Mouse (Mus musculus) heart, postnatal 25 days (tissue): Measurements from ENCODE around the gene Hgfac. TPM values are rescaled to one million over a fixed set of nuclear protein-coding genes. Genes with fewer than 3 reads are reported as not detected.

Source experiments
- DNase-seq: peaks from one replicate; pipeline ENCODE4 v3.0.0; 2022; ENCODE audit warnings: low spot score
- intact Hi-C: fragments of 180-260 bp; cut with DNase I; formaldehyde crosslinking; loops from one replicate; pipeline ENCODE4 v1.15.1; 2025
- total RNA-seq, 2 experiments: library from RNA; stranded (reverse); gene quantifications; 2 replicates each; pipeline ENCODE4 v1.2.3; 2021

Hgfac gene
- total RNA-seq, 2 experiments from 2014 or later = 0.34 TPM

DNA sequence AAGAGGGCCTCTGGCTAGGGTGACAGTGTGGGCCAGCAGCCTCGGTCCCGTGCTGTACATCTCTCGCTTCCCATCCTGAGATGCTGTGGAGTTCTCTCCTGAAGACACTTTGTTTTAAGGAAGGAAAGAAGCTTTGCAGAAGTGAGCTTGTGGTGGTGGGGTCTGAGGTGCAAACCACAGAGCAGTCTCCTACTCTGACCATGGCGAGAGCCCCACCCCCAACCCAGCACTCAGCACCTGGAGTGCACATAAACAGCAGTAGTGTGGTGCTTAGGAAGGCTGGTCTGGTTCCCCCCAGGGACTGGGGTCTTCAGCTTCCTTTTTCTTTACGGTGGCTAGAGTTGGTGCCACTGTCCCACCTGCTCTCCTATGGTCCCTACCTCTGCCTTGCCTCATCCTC lies 6.2 kb upstream of the Hgfac start:
- intact Hi-C loops = loop anchor here (5.0 kb wide), 1 partner anchor 103 kb away; no protein-coding TSS in a partner anchor
- DNase-seq = no peak

DNA sequence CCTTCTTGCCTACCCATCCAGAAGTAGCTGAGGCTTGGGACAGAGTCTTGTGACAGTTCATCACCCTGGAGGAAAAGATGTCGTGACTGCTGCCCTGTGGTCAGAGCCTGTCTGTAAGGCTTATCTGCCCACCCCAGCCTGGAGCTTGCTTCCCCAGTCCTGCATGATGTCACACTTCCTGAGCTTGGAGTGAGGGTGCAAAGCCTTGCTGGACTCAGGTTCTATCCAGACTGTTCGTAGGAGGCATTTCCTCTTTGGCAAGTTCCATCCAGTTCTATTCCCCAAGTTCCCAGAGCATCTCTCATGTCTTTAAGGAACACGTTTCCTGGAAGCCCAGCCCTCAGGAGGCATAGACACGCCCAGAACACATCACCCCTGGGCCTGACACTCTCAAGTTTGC lies 5.5 kb upstream of the Hgfac start:
- DNase-seq = peak; percentile 35

GRCm38 (mm10) chr5:35037438-35037837 lies 3.9 kb upstream of the Hgfac start:
- intact Hi-C loops = loop anchor here (5.0 kb wide), 1 partner anchor 105 kb away; no protein-coding TSS in a partner anchor
- no peak for DNase-seq

More for the DNA sequence above, 5.5 kb upstream of the Hgfac start:
- intact Hi-C loops = loop anchor here (5.0 kb wide), 1 partner anchor 103 kb away; no protein-coding TSS in a partner anchor

- no peak for DNase-seq
- intact Hi-C loops = loop anchor here (1.0 to 10.0 kb wide), 3 partner anchors 56 to 378 kb away; partner anchors contain the start of genes Grk4 and Nop14
Observed at GRCm38 (mm10) chr5:35042431-35043109, 1.3 kb downstream of the Hgfac start.

DNA sequence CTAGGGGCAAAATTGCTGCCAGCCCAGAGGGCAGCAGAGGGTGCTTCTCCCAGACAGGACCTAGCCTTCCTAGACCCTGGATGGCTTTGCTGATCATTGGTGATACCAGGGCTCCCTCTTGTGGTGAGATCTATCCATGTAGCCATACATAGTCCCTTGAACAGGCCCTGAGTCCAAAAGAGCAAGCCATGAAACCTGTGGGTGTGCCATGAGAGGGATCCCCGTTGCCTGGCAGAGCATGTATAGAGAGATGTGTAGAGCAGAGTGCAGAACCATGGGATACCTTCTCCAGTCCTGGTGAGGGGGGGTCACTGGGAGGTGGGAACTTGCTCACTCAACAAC lies 1.8 kb downstream of the Hgfac start:
- DNase-seq = peak; percentile 48
- intact Hi-C loops = loop anchor here (1.0 to 10.0 kb wide), 3 partner anchors 57 to 378 kb away; partner anchors contain the start of genes Grk4 and Nop14

DNA sequence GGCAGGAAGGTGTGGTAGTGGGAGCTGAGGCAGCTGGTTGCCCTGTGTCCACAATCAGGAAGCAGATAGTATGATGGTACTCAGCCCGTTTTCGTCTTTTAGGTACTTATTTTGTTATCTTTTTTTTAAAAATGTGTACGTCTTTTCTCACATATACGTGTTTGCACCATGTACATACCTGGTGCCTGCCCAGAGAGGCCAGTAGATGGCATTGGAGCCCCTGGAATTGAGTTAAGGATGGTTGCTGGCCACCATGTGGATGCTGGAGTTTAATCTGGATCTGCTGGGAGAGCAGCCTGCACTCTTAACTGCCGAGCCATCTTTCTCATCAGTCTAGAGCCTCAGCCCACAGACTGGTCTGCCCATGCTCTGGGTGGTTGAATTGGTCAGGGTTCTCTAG lies 9.2 kb downstream of the Hgfac start:
- no peak for DNase-seq
- intact Hi-C loops = loop anchor here (5.0 kb wide), 1 partner anchor 37 kb away; no protein-coding TSS in a partner anchor

DNA sequence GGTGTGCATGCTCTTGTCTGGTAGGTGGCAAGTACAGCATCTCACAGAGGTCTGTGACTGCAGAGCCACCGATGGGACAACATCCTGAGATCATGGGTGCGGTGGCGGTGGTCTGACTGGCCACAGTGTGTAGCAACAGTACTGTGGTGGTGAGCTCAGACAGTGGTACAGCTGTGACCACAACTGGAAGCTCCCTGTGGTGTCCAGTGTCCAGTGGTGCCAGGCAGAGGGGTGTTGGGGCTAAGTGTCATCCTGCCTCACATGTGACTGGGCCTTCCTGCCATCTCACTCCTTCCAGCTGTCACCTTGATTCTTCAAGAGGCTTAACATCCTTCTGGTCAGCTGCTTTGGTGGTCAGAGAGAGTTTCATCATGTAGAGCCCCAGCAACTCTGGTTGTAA lies 13.3 kb downstream of the Hgfac start:
- DNase-seq = no peak
- intact Hi-C loops = loop anchor here (5.0 kb wide), 1 partner anchor 33 kb away; no protein-coding TSS in a partner anchor

- DNase-seq = no peak
- intact Hi-C loops = no loop called here
Observed at GRCm38 (mm10) chr5:35055076-35055475, 13.8 kb downstream of the Hgfac start.

DNA sequence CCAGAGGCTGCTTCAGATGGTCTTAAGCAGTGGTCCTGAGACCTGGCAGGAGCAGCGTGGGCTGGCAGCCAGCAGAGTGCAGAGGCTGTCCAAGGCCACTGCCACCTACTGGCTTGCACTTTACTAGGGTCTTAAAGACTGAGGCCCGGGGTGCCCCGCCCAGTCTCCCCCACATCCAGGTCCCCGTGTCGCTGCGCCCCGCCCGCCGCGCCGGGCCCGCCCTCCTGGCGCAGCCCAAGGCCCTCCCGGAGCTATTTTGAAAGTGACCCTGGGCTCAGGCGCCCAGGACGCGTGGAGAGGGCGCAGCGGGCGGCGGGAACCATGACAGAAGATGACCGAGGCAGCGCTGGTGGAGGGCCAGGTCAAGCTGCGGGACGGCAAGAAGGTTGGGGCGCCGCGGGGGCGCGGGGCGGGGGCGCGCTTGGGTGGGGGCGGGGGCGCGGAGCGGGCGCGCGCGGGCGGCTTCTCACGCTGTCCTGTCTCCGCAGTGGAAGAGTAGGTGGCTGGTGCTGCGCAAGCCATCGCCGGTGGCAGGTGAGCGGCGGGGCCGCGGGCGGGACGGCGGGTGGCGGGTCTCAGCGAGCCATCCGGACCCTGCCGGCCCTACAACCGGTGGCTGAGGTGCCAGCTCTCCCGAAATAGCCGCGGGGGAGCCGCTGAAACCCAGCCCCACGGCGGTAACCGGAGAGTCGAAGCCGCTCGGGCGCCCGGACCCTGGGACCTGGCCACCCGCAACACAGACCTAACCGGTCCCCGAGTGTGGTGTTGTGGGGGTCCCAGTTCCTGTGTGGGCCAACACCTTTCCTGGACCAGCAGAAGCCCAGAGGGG lies 15.5 kb downstream of the Hgfac start, which contains the start of gene Dok7:
Gene Dok7, plus strand, starts transcription at position 163 of the 829 bp plus-strand sequence.
- peak; percentile 54 for DNase-seq
- intact Hi-C loops = no loop called here

DNA sequence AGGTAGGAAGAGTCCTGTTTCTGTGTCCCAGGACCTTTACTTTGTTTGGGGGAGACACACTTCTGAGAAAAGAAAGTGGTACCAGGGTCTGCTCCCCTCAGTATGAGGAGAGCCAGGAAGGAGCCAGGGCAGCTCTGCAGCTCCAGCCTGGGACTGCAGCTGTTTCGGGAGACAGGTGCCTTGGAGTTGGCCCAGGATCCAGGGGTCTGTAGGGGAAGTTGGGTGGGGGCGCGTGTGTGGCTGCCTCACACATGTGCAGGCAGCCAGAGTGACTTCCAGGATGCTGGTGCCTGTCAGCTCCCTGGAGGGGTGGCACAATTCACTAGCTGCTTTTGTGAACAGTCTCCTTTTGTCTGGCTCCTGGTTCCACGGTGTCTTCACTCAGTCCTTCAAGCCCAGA lies 16.3 kb downstream of the Hgfac start:
- DNase-seq = no peak
- intact Hi-C loops = no loop called here

- no peak for DNase-seq
- intact Hi-C loops = no loop called here
Observed at GRCm38 (mm10) chr5:35058216-35058615, 16.9 kb downstream of the Hgfac start.

- no peak for DNase-seq
- intact Hi-C loops = no loop called here
Observed at GRCm38 (mm10) chr5:35060098-35060497, 18.8 kb downstream of the Hgfac start.

GRCm38 (mm10) chr5:35069841-35070240 lies 28.5 kb downstream of the Hgfac start:
- intact Hi-C loops = no loop called here
- no peak for DNase-seq

DNA sequence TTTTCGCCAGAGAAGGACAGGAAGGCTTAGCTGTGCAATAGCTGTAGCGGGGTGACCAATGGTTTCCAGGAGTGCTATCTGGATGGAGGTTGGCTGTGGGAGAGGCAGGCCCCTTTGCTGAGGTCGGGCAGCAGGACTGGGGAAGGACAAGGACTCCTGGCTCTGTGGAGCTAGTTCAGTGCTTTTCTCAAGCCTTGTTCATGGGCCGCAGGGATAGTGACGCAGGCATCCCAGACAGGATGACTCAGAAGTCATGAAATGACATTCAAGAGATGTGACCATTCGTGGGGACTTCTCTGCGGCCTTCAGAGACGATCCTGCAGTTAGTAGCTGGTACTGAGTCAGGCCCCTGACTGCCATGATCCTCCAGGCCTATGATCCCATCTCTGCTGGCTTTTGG lies 29.0 kb downstream of the Hgfac start:
- DNase-seq = no peak
- intact Hi-C loops = no loop called here

- intact Hi-C loops = no loop called here
- no peak for DNase-seq
Observed at GRCm38 (mm10) chr5:35070953-35071352, 29.6 kb downstream of the Hgfac start.

DNA sequence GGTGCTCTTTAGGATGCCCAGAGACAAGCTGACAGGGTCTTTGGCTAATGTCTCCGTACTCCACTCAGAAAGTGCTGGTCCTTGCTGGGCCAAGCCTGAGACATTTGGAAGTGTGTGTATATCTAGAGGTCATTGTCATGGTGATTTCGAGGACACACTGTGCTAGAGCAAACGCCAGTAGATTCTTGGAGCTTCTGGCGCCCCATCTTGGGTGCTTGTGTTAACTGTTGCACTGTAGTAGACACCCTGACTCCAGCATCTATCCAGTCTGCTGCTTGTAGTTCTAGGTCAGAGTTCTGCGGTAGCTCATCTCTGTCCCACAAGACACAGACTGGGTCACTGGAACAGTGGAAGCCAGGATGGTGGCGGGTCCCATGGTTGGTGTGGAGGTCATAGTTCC lies 30.5 kb downstream of the Hgfac start:
- DNase-seq = no peak

DNA sequence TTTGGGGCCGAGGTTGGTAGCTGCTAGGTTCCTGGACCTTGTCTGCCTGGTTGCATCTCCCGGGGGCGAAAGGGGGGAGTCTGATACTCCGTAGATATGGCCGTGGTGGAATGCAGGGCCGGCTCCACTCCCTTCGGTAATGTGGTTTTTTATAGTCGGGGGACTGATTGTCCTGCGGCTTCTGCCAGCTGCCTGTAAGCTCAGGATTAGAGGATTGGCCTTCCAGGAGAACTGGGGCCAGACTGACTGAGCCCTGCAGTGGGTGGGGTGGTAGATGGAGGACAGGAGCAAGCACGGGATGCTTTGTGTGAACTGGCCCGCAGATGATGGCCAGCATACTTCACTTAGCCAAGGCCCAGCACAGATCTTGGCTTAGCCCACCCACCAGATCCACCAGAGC lies 31.9 kb downstream of the Hgfac start:
- no peak for DNase-seq
- intact Hi-C loops = no loop called here

More for the DNA sequence above, 30.5 kb downstream of the Hgfac start:
- intact Hi-C loops = no loop called here

- no peak for DNase-seq
- intact Hi-C loops = no loop called here
Observed at GRCm38 (mm10) chr5:35073992-35074391, 32.7 kb downstream of the Hgfac start.

DNA sequence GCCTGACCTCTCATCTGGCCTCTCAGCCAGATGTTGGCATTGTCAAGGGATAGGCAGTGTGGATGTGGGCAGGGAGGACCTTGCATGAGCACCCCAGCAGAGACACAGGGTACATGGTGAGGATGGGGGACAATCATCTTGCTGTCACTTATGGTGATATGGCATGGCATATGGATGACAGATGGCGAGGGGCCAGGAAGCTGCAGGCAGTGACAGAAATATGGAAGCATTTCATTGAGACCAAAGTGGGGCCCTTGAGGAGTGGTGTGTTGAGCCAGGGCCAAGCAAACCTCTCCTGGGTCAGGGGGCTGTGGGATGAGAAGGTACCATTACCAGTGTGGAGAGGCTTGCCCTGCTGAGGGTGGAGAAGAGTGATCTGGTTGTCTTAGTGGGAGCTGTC lies 35.1 kb downstream of the Hgfac start:
- intact Hi-C loops = no loop called here
- DNase-seq = no peak

GRCm38 (mm10) chr5:35079101-35079500 lies 37.8 kb downstream of the Hgfac start:
- intact Hi-C loops = no loop called here
- no peak for DNase-seq

- DNase-seq = no peak
- intact Hi-C loops = loop anchor here (5.0 kb wide), 1 partner anchor 33 kb away; no protein-coding TSS in a partner anchor
Observed at GRCm38 (mm10) chr5:35084913-35085312, 43.6 kb downstream of the Hgfac start.
